Mouse (Mus musculus) testis, adult 2 months (tissue): Measurements from ENCODE around the gene Gdi2.

Experiments used
- CTCF ChIP-seq: fragments of 200-500 bp; IDR thresholded peaks from 2 replicates; pipeline ENCODE4 v1.5.1; 2012; ENCODE audit warnings: low read depth, mild to moderate bottlenecking, inconsistent platforms, low read length, moderate library complexity; ENCODE audit not compliant: control insufficient read depth, insufficient read depth, insufficient replicate concordance
- POLR2A ChIP-seq: fragments of 200-500 bp; IDR thresholded peaks from 2 replicates; pipeline ENCODE4 v1.6.1; 2012; ENCODE audit warnings: low read depth, mild to moderate bottlenecking, inconsistent platforms, low read length, moderate library complexity; ENCODE audit not compliant: control insufficient read depth

DNA sequence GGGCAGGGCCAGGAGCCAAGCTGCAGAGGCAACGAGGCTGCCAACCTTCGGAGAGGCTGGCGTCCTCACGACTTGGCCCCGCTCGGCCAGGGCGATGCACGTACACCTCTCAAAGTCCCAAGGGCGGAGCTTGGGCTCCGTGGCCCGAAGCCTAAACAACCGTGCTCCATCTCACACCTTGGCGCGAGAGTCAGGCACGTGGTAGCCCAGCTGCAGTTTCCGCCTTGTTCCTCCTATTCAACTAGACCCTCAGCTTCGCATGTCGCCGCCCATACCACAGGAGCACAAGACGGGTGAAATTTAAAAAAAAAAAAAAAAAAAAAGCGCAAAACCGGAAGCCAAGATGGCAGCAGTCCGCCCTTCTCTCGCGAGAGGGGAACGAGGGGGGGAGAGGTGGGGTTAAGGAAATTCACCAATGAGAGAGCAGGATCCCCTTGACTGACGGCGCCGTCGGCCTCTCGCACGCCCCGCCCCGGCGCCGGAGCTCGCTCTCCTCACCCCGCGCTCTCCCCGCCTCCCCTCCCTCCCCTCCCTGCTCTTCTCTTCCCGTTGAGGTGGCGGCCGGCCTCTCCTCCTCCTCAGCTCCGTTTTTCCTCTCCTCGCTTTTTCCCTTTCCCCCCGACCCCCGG is at the start of gene Gdi2:
- TF ChIP-seq CTCF = no peak
- TF ChIP-seq POLR2A = peak; percentile 72
